8 mouse cellular contexts compared by ENCODE assay signal in the genomic region with DNA sequence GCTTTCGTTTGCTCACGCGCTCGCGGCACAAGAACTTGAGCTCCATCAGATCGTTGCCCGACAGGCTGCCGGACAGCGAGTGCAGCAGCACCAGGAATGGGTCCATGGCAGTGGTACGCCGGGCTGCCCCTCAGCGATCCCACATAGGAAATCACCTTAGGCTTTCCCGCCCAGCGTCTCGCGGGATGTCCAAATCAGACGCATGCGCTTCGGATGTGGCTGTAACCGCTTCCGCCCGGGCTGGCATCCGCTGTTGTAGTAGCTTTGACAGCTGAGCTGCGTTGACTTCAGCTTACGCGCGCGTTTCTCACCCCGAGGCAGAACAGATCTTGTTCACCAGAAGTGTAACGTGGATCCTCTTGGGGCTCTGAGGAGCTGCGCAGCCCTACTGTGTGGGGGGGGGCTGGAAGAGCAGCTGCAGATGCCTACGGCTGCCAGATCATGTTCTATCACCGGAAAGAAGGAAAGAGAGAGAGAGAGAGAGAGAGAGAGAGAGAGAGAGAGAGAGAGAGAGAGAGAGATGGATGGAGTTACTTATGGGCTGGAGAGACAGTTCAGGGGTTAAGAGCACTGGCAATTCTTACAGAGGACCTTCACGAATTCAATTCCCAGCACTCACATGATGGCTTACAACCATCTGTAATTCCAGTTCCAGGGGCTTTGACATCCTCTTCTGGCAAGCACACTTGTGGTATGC. TPM values are rescaled to one million over a fixed set of nuclear protein-coding genes. Genes with fewer than 3 reads are reported as not detected.
DNase-seq lines count a peak whose midpoint lies in the region; ATAC-seq lines count a peak whose summit lies in the region.

A gene (minus strand): TSS at position 180 of the 697 bp plus-strand sequence.

- no peaks in the 10 kb centered on the region; the same call in 1 of the 2 replicates for H3K27me3 ChIP-seq in hindbrain, embryonic 11.5 days (ENCODE audit: control insufficient read depth, insufficient read depth, low read length)

- H3K4me1 ChIP-seq in hindbrain, embryonic 11.5 days (replicated peaks; ENCODE audit: control insufficient read depth, insufficient read depth, low read length) = peaks cover 6% of the 10 kb centered on the region; the same call in 1 of the 2 replicates

- H3K4me3 ChIP-seq in hindbrain, embryonic 11.5 days (ENCODE audit: low read depth, low read length) = peak within 1 kb of the TSS; percentile 69

- H3K4me2 ChIP-seq in hindbrain, embryonic 11.5 days (replicated peaks; ENCODE audit: low read depth, low read length) = peak within 1 kb of the TSS; percentile 62

- H3K9me3 ChIP-seq in hindbrain, embryonic 11.5 days (ENCODE audit: control insufficient read depth, low read length) = no peaks in the 10 kb centered on the region

- peak within 1 kb of the TSS; percentile 67 for H3K9ac ChIP-seq in hindbrain, embryonic 11.5 days (ENCODE audit: low read depth, low read length)

- DNase-seq in MN1 (ENCODE audit: low spot score) = peak; percentile 97
- peak; percentile 94 for DNase-seq in cerebellum, adult 9-10 months
- peak; percentile 88 to 95 for DNase-seq in frontal cortex, adult 2 months (ENCODE audit: extremely low spot score in 1 of 2, low spot score in 1 of 2)
- DNase-seq in hindbrain, embryonic 11.5 days (ENCODE audit: low spot score) = peak; percentile 96
- DNase-seq in layer of hippocampus, postnatal 10 days (ENCODE audit: low spot score in 2 of 2) = peak; percentile 98
- DNase-seq in lung, postnatal 10 days = peak; percentile 97
- DNase-seq in ovary, postnatal 36 days (ENCODE audit: low spot score) = peak; percentile 94
- DNase-seq in thymus, postnatal 25 days = peak; percentile 97

- H3K27ac ChIP-seq in hindbrain, embryonic 11.5 days (ENCODE audit: low read depth, low read length) = peak within 1 kb of the TSS; percentile 70

- no peaks in the 10 kb centered on the region for H3K36me3 ChIP-seq in hindbrain, embryonic 11.5 days (ENCODE audit: control insufficient read depth, insufficient read depth, low read length)

- WGBS in hindbrain, embryonic 11.5 days = 2% methylated on average over 34 of the region's 34 CpGs

- peak; percentile 84 for ATAC-seq in hindbrain, embryonic 11.5 days (ENCODE audit: low FRiP score)

RNA-seq across cellular contexts. Expression of the gene that starts here (rescaled TPM):
- 2.5 and 2.6 TPM in 2 replicates for polyA plus RNA-seq in frontal cortex, adult 2 months (2012; rRNA removed)
- polyA plus RNA-seq in hindbrain, embryonic 11.5 days (2014; fragmentation: Nextera tagmentation; extraction: Ambion mirVana) = 8.3 and 8.6 TPM in 2 replicates
- 1 to 10 TPM; 2.9 to 3.1 TPM for total RNA-seq in layer of hippocampus, postnatal 10 days (2021)

Comparison
In these comparisons a context has a peak if more than half of its experiments do, and no peak if none do; other contexts are left out.
1. Peak in every context shown above with its lines: DNase-seq, ATAC-seq, H3K4me3 ChIP-seq and H3K27ac ChIP-seq.